10 mouse cellular contexts compared by ENCODE assay signal in the genomic region with DNA sequence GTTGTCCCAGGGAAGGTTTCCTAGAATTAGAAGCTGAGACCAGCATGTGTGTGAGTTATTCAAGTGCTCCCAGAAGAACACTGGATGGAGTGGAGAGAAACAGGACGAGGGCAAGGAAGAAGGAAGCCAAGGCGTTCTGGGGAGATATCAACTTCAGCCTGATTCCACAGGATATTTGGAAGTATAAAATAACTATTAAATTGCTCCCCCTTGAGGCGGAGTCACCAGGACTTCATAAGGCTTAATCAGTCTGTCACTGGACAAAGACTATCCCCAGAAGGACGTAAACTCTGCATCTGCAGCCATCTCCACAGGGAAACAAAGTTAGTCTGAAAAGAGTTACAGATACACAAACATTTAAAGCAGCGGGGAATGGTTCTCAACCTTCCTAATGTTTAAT.
A peak's percentile ranks its signal among the peaks of the same experiment; 100 is the strongest.
DNase-seq lines count a peak whose midpoint lies in the region; ATAC-seq lines count a peak whose summit lies in the region.
"Had no signal": no experiment of that assay in that cellular context is flagged by ENCODE, and none has a peak within 500 bp of the region (broad histone marks: within the 10 kb centered on the region; RNA-seq: fewer than 3 reads in every experiment).

No protein-coding gene starts in this region.

- H3K27me3 ChIP-seq in embryonic facial prominence, embryonic 11.5 days (ENCODE audit: control insufficient read depth, insufficient read depth, low read length), result no peaks in the 10 kb centered on the region
- no peaks in the 10 kb centered on the region for H3K27me3 ChIP-seq in embryonic facial prominence, embryonic 10.5 days (replicated peaks; ENCODE audit: low read depth, poor library complexity, severe bottlenecking)

- H3K36me3 ChIP-seq in embryonic facial prominence, embryonic 11.5 days (replicated peaks; ENCODE audit: control insufficient read depth, insufficient read depth, low read depth, low read length), result no peaks in the 10 kb centered on the region
- no peaks in the 10 kb centered on the region for H3K36me3 ChIP-seq in embryonic facial prominence, embryonic 10.5 days (replicated peaks)
- H3K36me3 ChIP-seq: hindbrain, embryonic 10.5 days had no signal

- H3K27ac ChIP-seq in embryonic facial prominence, embryonic 11.5 days (replicated peaks; ENCODE audit: low read depth, low read length), result no peak overlapping the region
- no peak overlapping the region for H3K27ac ChIP-seq in embryonic facial prominence, embryonic 10.5 days (replicated peaks)

- no peak overlapping the region for H3K9ac ChIP-seq in embryonic facial prominence, embryonic 11.5 days (replicated peaks; ENCODE audit: low read length)

- no peak overlapping the region for H3K4me3 ChIP-seq in embryonic facial prominence, embryonic 11.5 days (ENCODE audit: low read depth, low read length)
- no peak overlapping the region for H3K4me3 ChIP-seq in embryonic facial prominence, embryonic 10.5 days
- H3K4me3 ChIP-seq: hindbrain, embryonic 10.5 days had no signal

- H3K4me1 ChIP-seq in embryonic facial prominence, embryonic 11.5 days (ENCODE audit: control insufficient read depth, insufficient read depth, low read length), result no peaks in the 10 kb centered on the region
- 0 out of 2 replicates have a peak, but pooled peaks cover 5% of the 10 kb centered on the region for H3K4me1 ChIP-seq in embryonic facial prominence, embryonic 10.5 days

- ATAC-seq in embryonic facial prominence, embryonic 11.5 days (replicated peaks; ENCODE audit: insufficient number of reproducible peaks, low FRiP score, low TSS enrichment, low read depth), result no peak
- no peak for ATAC-seq in megakaryocyte progenitor cell, adult 5-6 weeks (replicated peaks; ENCODE audit: poor library complexity)

- H3K9me3 ChIP-seq in embryonic facial prominence, embryonic 11.5 days (replicated peaks; ENCODE audit: control insufficient read depth, low read length), result no peaks in the 10 kb centered on the region
- H3K9me3 ChIP-seq in embryonic facial prominence, embryonic 10.5 days, result no peaks in the 10 kb centered on the region
- H3K9me3 ChIP-seq: hindbrain, embryonic 10.5 days had no signal

- WGBS in embryonic facial prominence, embryonic 11.5 days, result 79% methylated on average over 5 of the region's 5 CpGs
- 79% methylated on average over 5 of the region's 5 CpGs for WGBS in embryonic facial prominence, embryonic 10.5 days

- DNase-seq in embryonic facial prominence, embryonic 11.5 days (ENCODE audit: low spot score), result peak; percentile 11
- DNase-seq in embryonic facial prominence, embryonic 10.5 days (ENCODE audit: low spot score), result no peak
- peak; percentile 38 for DNase-seq in kidney, postnatal 10 days
- DNase-seq in kidney, adult 18-20 months, result no peak
- peak; percentile 50 for DNase-seq in retina, embryonic 14.5 days (ENCODE audit: low spot score)
- DNase-seq in retina, postnatal 1 day, result no peak
- DNase-seq in adrenal gland, adult 18-20 months (ENCODE audit: low spot score in 2 of 2), result no peak
- DNase-seq: adrenal gland, adult 8-10 months had no signal

- no peak overlapping the region for H3K4me2 ChIP-seq in embryonic facial prominence, embryonic 11.5 days (ENCODE audit: low read depth, low read length)

Comparison
In these comparisons a context has a peak if more than half of its experiments do, and no peak if none do; other contexts are left out.
1. DNase-seq: peak in embryonic facial prominence, embryonic 11.5 days (single experiment), kidney, postnatal 10 days (single experiment) and retina, embryonic 14.5 days (single experiment); none in embryonic facial prominence, embryonic 10.5 days (single experiment), kidney, adult 18-20 months (single experiment), retina, postnatal 1 day (single experiment) and adrenal gland, adult 18-20 months (0 of 2).